Mouse (Mus musculus) hindbrain, embryonic 12.5 days (tissue): Measurements from ENCODE around the gene Sdk1. TPM values are rescaled to one million over a fixed set of nuclear protein-coding genes. Genes with fewer than 3 reads are reported as not detected.

Experiments
- ATAC-seq: fragments of 200-750 bp; cut with Nextera tagmentation; 2 replicates; pipeline ENCODE4 v1.8.0; 2017; ENCODE audit warnings: moderate TSS enrichment; ENCODE audit not compliant: low FRiP score
- H3K27ac ChIP-seq: fragments of 300-500 bp; sonication (generic); 2 replicates; pipeline ENCODE4 v1.5.1; 2016; ENCODE audit warnings: mild to moderate bottlenecking
- H3K27me3 ChIP-seq: fragments of 300-500 bp; sonication (generic); 2 replicates; pipeline ENCODE4 v1.6.1; 2016; ENCODE audit warnings: mild to moderate bottlenecking
- H3K36me3 ChIP-seq: fragments of 300-500 bp; sonication (generic); 2 replicates; pipeline ENCODE4 v1.6.1; 2016; ENCODE audit warnings: mild to moderate bottlenecking
- H3K4me1 ChIP-seq: fragments of 300-500 bp; sonication (generic); 2 replicates; pipeline ENCODE4 v1.6.1; 2016
- H3K4me2 ChIP-seq: fragments of 300-500 bp; sonication (generic); replicated peaks from 2 replicates; pipeline ENCODE4 v1.6.1; 2016; ENCODE audit warnings: mild to moderate bottlenecking
- H3K4me3 ChIP-seq: fragments of 300-500 bp; sonication (generic); 2 replicates; pipeline ENCODE4 v1.5.1; 2016; ENCODE audit warnings: mild to moderate bottlenecking
- H3K9ac ChIP-seq: fragments of 300-500 bp; sonication (generic); 2 replicates; pipeline ENCODE4 v1.6.1; 2016; ENCODE audit warnings: mild to moderate bottlenecking, moderate library complexity
- H3K9me3 ChIP-seq: fragments of 300-500 bp; sonication (generic); replicated peaks from 2 replicates; pipeline ENCODE4 v1.6.1; 2016; ENCODE audit warnings: mild to moderate bottlenecking
- WGBS: fragments of 180-500 bp; shearing (Covaris S2); methylation state at CpG from one replicate; pipeline ENCODE4 v1.1.7; 2016; 5-methylcytosine and 5-hydroxymethylcytosine counted together
- polyA plus RNA-seq: library from polyadenylated mRNA; unstranded; fragments of >200 nt; fragmentation: Nextera tagmentation; extraction: Ambion mirVana; gene quantifications from 2 replicates; pipeline ENCODE4 v1.2.1, GENCODE M21; 2016

Gene Sdk1
- polyA plus RNA-seq, 1 experiment from 2014 or later: 3.5 TPM

DNA sequence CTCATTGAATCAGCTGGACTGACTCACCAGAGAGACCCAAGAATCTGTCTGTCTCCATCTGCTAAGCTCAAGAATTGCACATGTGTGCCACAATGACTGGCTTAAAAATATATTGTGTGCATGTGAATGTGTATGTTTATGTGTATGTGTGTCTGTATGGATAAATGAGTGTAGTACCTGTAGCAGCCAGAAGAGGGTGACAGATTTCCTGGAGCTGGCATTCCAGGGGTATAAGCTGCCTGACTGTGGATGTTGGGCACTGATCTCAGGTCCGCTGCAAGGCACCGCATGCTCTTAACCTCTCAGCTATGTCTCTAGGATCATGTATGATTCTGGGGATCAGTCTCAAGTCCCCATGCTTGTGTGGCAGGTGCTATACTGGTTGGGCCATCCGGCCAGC lies 839.4 kb downstream of the Sdk1 start:
- H3K27ac ChIP-seq: no peak overlapping the region
- H3K9ac ChIP-seq: no peak overlapping the region
- no peaks in the 10 kb centered on the region for H3K27me3 ChIP-seq
- no peaks in the 10 kb centered on the region for H3K36me3 ChIP-seq
- H3K9me3 ChIP-seq: no peaks in the 10 kb centered on the region
- no peak overlapping the region for H3K4me2 ChIP-seq
- whole genome bisulfite sequencing: 96% methylated on average over 3 of the region's 3 CpGs
- H3K4me3 ChIP-seq: no peak overlapping the region
- ATAC-seq: no peak
- H3K4me1 ChIP-seq: no peaks in the 10 kb centered on the region

DNA sequence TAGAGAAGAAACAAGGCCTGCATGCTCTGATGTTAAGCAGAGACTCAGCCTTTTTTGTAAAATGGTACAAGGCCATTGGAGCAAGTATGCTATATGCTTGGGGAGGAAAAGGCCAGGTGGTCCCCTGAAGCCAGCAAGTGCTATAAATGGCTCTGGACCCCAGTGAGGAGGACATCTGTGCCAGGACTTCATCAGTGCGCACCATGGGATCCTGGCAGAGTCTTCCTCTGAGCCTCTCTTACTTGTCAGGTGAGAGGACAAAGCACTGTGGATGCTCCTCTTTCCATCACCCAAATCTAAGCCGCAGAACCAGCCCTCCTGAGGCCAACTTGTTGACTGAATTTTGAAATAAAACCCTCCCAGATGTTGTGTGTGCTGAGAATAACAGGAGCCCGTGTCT lies 839.8 kb downstream of the Sdk1 start:
- Histone ChIP-seq H3K4me2 (no peak overlapping the region), H3K4me1 (no peaks in the 10 kb centered on the region), H3K27ac (no peak overlapping the region), H3K9ac (no peak overlapping the region), H3K27me3 (no peaks in the 10 kb centered on the region), H3K4me3 (no peak overlapping the region), H3K36me3 (no peaks in the 10 kb centered on the region), H3K9me3 (no peaks in the 10 kb centered on the region)
- ATAC-seq: no peak
- WGBS: 91% methylated on average over 3 of the region's 3 CpGs

DNA sequence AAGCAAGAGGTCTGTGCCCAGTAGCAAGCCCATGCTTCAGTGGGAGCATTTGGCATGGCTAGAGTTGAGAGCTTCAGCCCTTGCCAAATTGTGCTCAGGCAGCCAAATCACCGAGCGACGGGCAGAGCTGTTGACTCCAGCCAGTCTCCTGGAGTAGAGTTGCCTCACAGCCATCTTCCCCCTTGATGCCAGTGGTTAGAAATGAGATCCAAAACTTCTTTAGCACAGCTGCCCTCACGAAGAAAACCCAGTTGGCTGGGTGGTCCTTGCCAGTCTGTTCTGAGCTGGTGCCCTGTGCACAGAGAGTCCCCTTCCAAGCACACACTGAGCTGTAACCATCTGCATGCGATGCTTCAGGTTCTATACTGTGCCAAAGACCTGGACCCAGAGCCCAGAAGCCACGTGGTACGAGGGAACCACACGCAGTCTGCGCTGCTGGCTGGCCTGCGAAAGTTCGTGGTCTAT lies 855.1 kb downstream of the Sdk1 start:
- H3K9ac ChIP-seq: no peak overlapping the region
- H3K27me3 ChIP-seq: no peaks in the 10 kb centered on the region
- H3K4me3 ChIP-seq: no peak overlapping the region
- no peaks in the 10 kb centered on the region for H3K36me3 ChIP-seq
- H3K9me3 ChIP-seq: no peaks in the 10 kb centered on the region
- no peak for ATAC-seq
- WGBS: 93% methylated on average over 11 of the region's 11 CpGs
- H3K4me1 ChIP-seq: no peaks in the 10 kb centered on the region
- H3K27ac ChIP-seq: no peak overlapping the region
- H3K4me2 ChIP-seq: no peak overlapping the region

DNA sequence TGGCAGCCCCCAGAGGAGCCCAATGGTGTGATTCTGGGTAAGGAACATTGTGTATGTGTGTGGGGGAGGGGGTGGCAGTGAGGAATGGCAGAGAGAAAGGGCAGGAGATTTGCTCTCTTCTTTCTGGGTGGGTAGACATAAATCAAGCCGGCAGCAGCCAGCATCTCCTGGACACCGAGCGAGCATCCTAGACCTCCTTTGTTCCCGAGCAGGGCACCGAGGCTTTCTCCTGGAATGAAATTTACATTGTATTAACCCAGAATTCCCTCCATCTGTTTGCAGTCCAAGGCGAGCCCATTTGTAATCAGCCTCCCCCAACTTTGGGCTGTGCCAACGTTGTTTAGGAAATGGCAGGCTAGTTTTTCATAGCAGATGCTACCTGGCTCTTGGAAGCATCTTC lies 858.9 kb downstream of the Sdk1 start:
- no peak overlapping the region for H3K27ac ChIP-seq
- H3K27me3 ChIP-seq: no peaks in the 10 kb centered on the region
- H3K4me1 ChIP-seq: no peaks in the 10 kb centered on the region
- ATAC-seq: no peak
- no peak overlapping the region for H3K4me2 ChIP-seq
- no peak overlapping the region for H3K9ac ChIP-seq
- no peak overlapping the region for H3K4me3 ChIP-seq
- no peaks in the 10 kb centered on the region for H3K9me3 ChIP-seq
- WGBS: 52% methylated on average over 7 of the region's 7 CpGs
- no peaks in the 10 kb centered on the region for H3K36me3 ChIP-seq

DNA sequence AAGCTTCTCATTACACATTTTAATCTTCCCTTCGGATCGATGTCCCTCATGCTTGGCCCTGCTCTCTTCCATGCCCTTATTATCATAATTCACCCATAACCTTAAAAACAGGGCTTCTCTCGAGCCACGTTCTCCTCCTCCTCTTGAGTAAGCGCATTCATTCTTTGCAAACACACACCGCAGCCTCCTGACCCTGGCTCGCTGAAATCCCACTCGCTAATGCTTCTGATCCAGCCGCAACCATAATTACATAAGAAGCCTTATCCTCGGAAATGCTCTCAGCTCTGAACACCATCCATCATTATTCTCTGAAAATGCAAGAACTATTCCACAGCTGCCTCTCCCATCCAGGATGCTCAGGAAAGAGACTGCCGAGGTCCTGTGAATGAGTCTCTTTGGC lies 866.1 kb downstream of the Sdk1 start:
- H3K4me3 ChIP-seq: no peak overlapping the region
- no peaks in the 10 kb centered on the region for H3K4me1 ChIP-seq
- no peak for ATAC-seq
- peak overlapping the region; percentile 0; the same call in 1 of the 2 replicates for H3K27ac ChIP-seq
- no peaks in the 10 kb centered on the region for H3K27me3 ChIP-seq
- no peaks in the 10 kb centered on the region for H3K36me3 ChIP-seq
- no peak overlapping the region for H3K4me2 ChIP-seq
- H3K9ac ChIP-seq: no peak overlapping the region
- WGBS: 59% methylated on average over 11 of the region's 11 CpGs
- H3K9me3 ChIP-seq: no peaks in the 10 kb centered on the region

DNA sequence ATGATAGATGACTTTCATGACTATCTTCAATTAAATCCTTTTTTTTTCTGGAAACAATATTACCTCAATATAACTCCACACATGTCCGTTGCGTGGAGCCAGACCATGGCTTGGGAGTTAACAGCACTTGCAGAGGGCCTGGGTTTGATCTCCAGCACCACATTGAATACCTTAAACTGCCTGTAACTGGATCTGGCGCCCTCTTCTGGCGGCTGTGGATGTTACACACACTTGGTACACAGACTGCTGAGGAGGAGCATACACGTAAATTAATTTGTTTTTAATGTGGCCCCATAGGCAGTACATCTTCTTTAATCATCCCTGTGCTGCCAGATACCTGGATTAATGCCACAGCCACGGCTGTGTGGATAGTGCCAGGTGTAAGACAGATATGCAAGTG lies 870.7 kb downstream of the Sdk1 start:
- peaks cover 19% of the 10 kb centered on the region for H3K4me1 ChIP-seq
- ATAC-seq: no peak
- H3K9me3 ChIP-seq: no peaks in the 10 kb centered on the region
- 87% methylated on average over 6 of the region's 6 CpGs for WGBS
- H3K4me3 ChIP-seq: no peak overlapping the region
- H3K27me3 ChIP-seq: peaks cover 7% of the 10 kb centered on the region
- no peak overlapping the region for H3K9ac ChIP-seq
- no peak overlapping the region for H3K4me2 ChIP-seq
- H3K36me3 ChIP-seq: no peaks in the 10 kb centered on the region
- no peak overlapping the region for H3K27ac ChIP-seq

DNA sequence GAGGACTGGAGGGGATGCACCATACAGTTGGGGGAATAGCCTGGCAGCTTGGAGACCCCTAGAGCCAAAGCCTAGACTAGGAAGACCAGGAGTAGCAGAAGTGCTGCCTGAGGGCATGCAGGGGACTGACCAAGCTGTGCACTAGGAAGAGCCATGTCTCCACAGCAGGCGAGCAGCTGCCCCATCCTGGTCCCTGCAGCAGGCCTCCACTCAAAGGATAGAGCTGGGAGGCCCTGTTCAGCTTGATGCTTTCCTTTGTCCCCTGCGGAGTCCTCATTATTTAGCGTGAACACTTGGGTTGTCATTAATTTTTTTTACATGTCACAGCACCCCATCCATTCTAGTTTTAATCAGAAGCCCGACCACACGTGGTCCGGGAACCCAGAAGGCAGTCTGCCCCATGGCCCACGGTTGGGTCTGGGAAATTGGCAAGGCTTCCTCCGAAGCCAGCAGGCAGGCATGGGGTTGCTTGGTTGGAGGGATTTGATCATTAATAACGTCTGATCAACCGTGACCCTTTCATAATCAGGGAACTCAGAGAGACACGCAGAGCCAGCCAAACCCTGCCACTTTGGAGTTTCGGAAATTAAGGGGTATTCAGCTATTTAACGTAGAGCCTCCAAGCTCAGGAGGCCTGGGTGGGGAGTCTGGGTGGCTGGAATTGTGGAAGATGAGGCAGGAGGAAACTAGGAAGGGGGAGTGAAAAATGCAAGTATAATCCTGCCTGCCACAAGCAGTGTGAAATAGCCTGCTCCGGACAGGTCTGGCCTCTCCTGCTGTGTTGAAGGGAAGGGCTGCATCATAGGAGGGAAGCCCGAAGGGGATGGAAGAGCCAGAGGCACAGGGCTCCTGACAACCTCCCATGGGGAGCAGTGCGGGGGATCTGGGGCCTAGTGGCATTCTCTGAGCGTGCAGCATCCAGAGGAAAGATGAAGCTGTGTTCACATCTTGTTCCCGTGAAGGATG lies 872.2 kb downstream of the Sdk1 start:
- WGBS: 19% methylated on average over 18 of the region's 18 CpGs
- H3K36me3 ChIP-seq: no peaks in the 10 kb centered on the region
- no peak overlapping the region for H3K4me3 ChIP-seq
- no peak overlapping the region for H3K4me2 ChIP-seq
- peaks cover 15% of the 10 kb centered on the region for H3K27me3 ChIP-seq
- peaks cover 19% of the 10 kb centered on the region for H3K4me1 ChIP-seq
- peak overlapping the region; percentile 60 for H3K27ac ChIP-seq
- H3K9me3 ChIP-seq: no peaks in the 10 kb centered on the region
- H3K9ac ChIP-seq: no peak overlapping the region
- ATAC-seq: peak; percentile 84

DNA sequence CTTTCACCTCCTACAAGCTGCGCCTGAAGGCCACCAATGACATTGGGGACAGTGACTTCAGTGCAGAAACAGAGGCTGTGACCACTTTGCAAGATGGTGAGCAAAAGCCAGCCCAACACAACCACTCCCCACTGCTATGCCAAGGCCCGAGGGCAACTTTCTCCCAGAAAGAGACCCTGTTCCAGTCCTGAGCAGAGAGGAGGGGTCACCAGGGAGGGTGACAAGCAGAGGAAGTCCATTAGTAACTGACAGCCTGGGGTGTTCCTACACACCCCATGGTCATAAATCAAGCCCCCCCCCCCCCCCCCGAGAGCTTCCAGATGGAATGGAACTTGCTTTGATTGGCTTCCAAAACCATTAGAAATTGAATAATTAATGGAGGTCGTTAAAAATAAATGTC lies 886.5 kb downstream of the Sdk1 start:
- 48% methylated on average over 4 of the region's 4 CpGs for WGBS
- Histone ChIP-seq H3K27me3 (no peaks in the 10 kb centered on the region), H3K4me3 (no peak overlapping the region), H3K9ac (no peak overlapping the region), H3K36me3 (no peaks in the 10 kb centered on the region), H3K4me2 (no peak overlapping the region), H3K4me1 (0 out of 2 replicates have a peak, but pooled peaks cover 3% of the 10 kb centered on the region), H3K27ac (no peak overlapping the region), H3K9me3 (peaks cover 7% of the 10 kb centered on the region; the same call in 1 of the 2 replicates)
- ATAC-seq: no peak

DNA sequence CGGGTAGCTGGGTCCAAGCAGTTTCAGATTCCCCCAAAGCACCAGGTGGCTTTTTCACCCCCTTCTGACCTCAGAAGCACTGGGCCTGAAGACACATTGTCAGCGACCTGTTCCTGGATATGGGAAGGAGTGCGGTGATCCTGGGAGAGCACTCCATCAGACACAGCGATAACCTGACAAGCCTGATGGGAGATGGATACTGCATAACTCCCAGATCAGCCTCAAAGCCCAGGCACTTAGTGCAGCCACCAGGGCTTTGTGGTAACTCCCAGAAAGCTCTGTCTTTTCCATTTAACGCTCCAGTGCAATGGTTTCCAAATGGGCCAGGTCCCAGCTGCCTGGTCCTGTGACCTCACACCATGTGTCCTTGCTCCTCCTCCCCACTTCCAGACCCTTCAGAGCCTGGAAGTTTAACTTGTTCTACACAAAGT lies 886.9 kb downstream of the Sdk1 start:
- Histone ChIP-seq H3K4me2 (no peak overlapping the region), H3K4me1 (0 out of 2 replicates have a peak, but pooled peaks cover 3% of the 10 kb centered on the region), H3K9ac (no peak overlapping the region), H3K36me3 (no peaks in the 10 kb centered on the region), H3K27ac (no peak overlapping the region), H3K9me3 (peaks cover 7% of the 10 kb centered on the region; the same call in 1 of the 2 replicates), H3K4me3 (no peak overlapping the region), H3K27me3 (no peaks in the 10 kb centered on the region)
- WGBS: 36% methylated on average over 5 of the region's 5 CpGs
- no peak for ATAC-seq

DNA sequence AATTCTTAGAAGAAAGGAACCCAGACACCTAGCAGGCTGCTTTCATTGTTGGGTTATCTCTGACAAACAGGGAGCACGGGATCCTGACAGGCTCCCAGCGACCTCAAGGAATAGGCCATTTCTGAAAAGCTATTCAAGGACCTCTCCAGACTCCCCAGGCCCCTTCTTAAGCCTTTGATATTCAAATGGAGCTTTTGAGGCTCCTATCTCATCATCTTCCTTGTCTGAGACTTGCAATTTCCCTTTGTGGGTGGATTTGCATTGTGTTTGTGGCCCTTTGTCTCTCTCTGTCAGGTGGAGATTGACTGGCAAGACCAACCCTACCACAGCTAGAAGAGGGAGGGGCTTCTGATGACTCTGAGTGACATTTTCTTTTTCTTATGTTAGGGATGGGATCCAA lies 888.7 kb downstream of the Sdk1 start:
- peaks cover 6% of the 10 kb centered on the region; the same call in 1 of the 2 replicates for H3K4me1 ChIP-seq
- H3K4me2 ChIP-seq: no peak overlapping the region
- H3K4me3 ChIP-seq: no peak overlapping the region
- 8% methylated on average over 2 of the region's 2 CpGs for WGBS
- no peak for ATAC-seq
- no peaks in the 10 kb centered on the region for H3K9me3 ChIP-seq
- H3K27ac ChIP-seq: no peak overlapping the region
- H3K9ac ChIP-seq: no peak overlapping the region
- no peaks in the 10 kb centered on the region for H3K27me3 ChIP-seq
- H3K36me3 ChIP-seq: no peaks in the 10 kb centered on the region

DNA sequence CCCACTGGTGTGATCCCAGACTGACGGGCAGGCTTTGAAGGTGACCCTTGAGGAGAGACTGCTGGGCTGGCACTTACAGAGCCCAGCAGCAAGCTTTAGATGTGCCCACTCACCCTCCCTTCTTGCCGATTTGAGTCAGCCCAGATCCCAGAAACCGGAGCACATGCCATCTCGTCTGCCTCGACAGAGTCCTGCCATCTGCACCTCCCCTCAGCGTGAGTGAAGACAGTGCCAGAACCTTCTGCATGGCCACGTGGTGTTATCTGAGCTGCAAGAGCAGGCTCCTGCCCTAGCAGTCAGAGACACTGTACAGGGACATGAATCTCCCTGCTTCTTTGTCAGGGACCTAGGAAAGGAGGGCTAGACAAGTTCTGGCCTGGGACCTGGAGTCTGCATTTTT lies 898.7 kb downstream of the Sdk1 start:
- no peak overlapping the region for H3K9ac ChIP-seq
- H3K27me3 ChIP-seq: no peaks in the 10 kb centered on the region
- H3K4me2 ChIP-seq: no peak overlapping the region
- no peak for ATAC-seq
- no peaks in the 10 kb centered on the region; the same call in 1 of the 2 replicates for H3K4me1 ChIP-seq
- WGBS: 68% methylated on average over 7 of the region's 7 CpGs
- H3K27ac ChIP-seq: no peak overlapping the region
- H3K9me3 ChIP-seq: no peaks in the 10 kb centered on the region
- H3K4me3 ChIP-seq: no peak overlapping the region
- no peaks in the 10 kb centered on the region for H3K36me3 ChIP-seq

DNA sequence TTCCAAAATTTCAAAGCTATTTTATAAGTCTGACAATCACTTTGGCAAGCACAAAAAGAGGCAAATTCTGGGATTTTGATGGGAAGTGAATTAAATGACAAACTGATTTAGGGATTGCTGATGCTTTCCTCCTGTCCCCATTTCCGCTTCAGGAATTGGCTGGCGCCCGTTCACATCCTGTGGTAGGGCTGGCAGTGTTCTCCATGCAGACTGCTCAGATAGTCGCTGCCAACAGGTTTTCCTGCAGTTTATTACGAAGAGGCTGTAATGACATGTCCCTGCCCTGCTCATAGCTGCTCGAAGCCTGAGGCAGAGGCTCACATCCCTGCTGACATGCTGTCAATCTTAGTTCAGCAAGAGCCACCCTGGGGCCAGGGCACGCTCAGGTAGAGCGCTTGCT lies 908.3 kb downstream of the Sdk1 start:
- Histone ChIP-seq H3K4me2 (no peak overlapping the region), H3K9me3 (peaks cover 11% of the 10 kb centered on the region; the same call in 1 of the 2 replicates), H3K9ac (no peak overlapping the region), H3K4me3 (no peak overlapping the region), H3K27ac (no peak overlapping the region), H3K27me3 (no peaks in the 10 kb centered on the region), H3K4me1 (no peaks in the 10 kb centered on the region), H3K36me3 (no peaks in the 10 kb centered on the region)
- WGBS: 83% methylated on average over 8 of the region's 8 CpGs
- ATAC-seq: no peak

DNA sequence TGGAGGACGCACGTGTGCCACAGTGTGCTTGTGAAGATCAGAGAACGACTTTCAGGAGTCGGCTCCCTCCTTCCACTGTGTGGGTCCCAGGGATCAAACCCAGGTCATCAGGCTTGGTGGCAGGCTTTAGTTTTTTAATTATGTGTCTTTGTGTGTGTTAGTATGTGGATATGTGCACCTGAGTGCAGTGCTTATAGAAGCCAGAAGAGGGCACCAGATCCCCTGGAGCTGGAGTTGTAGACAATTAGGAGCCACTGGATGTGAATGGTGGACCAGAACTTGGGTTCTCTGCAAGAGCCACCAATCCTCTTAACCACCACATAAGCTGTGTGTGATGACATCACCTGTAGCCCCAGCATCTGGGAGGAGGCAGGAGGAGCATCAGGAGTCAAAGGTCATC lies 909.5 kb downstream of the Sdk1 start:
- no peak for ATAC-seq
- Histone ChIP-seq H3K4me2 (no peak overlapping the region), H3K4me1 (no peaks in the 10 kb centered on the region), H3K27ac (no peak overlapping the region), H3K36me3 (no peaks in the 10 kb centered on the region), H3K9me3 (peaks cover 11% of the 10 kb centered on the region; the same call in 1 of the 2 replicates), H3K27me3 (no peaks in the 10 kb centered on the region), H3K9ac (no peak overlapping the region), H3K4me3 (no peak overlapping the region)
- 97% methylated on average over 4 of the region's 4 CpGs for WGBS
